Mouse (Mus musculus): Measurements from ENCODE around the gene 2300002M23Rik.

The 2300002M23Rik gene

DNA sequence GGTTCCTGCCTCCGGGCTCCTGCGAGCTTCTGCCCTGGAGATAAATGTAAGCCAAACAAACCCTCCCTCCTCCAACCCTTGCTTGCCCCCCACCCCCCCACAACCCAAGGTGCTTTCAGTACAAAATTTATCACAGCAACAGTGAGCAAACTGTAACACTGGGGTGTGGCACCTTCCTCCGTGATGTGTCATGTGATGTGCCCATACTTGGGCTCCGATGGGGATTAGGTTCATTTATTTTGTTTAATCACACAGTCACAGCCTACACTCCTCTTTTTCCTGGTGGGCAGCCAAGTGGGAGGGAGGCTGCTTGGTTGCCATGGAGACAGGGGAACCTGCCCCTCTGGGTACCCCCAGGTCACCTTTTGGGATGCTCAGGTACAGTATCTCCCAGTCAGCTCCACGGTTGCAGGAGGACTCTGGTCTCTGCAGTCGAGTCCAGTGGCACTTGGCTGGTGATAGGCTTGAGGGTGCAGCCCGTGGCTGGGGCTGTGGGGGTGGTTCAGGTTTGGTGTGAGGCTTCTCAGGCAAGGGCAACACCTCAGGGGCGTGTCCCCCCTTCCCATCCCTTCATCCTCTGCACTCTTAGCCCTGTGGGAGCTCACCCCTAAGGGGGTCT lies 34.6 kb downstream of the 2300002M23Rik start:
- DNase-seq (ENCODE audit: low read depth, low spot score) = no peak

DNA sequence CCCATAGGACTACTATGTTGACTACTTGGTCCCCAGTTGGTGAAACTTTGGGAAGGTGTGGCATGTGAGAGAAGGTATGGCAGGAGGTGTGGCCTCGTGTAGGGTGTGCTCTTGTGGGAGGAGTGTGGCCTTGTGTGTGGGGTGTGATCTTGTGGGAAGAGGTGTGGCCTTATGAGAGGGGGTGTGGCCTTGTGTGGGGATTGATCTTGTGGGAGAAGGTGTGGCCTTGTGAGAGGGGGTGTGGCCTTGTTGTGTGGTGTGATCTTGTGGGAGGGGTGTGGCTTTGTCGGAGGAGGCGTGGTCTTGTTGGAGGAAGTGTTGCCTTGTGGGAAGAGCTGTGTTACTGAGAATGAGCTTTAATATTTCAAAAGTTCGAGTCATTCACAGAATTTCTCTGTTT lies 49.9 kb downstream of the 2300002M23Rik start:
- no peak for DNase-seq (ENCODE audit: low read depth, low spot score)
